Mouse (Mus musculus): Measurements from ENCODE around the gene Rap1a. TPM values are rescaled to one million over a fixed set of nuclear protein-coding genes. Genes with fewer than 3 reads are reported as not detected.

Rap1a gene
- polyA plus RNA-seq, 1 experiment from 2014 or later, result 74.1 TPM

- no peak for ATAC-seq
- WGBS, result 28% methylated on average over 1 of the region's 1 CpGs
- H3K9me3 ChIP-seq (replicated peaks; ENCODE audit: control insufficient read depth, low read length, poor library complexity, severe bottlenecking), result no peaks in the 10 kb centered on the region
Observed at GRCm38 (mm10) chr3:105783809-105784208, 17.3 kb downstream of the Rap1a start.

DNA sequence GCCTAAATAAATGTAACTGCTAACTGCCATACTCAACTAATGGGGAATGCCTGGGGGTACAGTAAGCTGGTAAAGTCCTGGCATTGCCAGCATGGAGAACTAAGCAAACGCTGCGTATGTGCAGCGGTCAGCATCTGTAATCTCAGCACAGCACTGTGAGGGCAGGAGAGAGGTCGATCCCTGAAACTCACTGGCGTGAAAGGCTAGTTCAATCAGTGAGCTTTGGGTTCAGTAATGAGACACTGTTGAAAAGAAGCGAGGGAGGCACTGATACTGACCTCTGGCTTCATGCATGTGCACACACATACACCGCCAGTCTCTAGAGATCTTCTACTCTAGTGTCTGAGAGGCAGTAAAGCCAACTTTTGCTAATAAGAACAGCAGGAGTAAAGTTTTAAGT is 18.7 kb downstream of the Rap1a start:
- no peak overlapping the region for H3K4me2 ChIP-seq (ENCODE audit: low read length)
- H3K36me3 ChIP-seq (ENCODE audit: control insufficient read depth, insufficient read depth, low read length), result no peaks in the 10 kb centered on the region
- H3K4me3 ChIP-seq (ENCODE audit: low read depth, low read length), result no peak overlapping the region
- ATAC-seq, result no peak
- WGBS, result 51% methylated on average over 7 of the region's 7 CpGs
- H3K27ac ChIP-seq (ENCODE audit: low read length), result no peak overlapping the region
- no peak overlapping the region for H3K9ac ChIP-seq (ENCODE audit: low read depth, low read length)
- no peaks in the 10 kb centered on the region for H3K27me3 ChIP-seq (ENCODE audit: control insufficient read depth, insufficient read depth, low read depth, low read length)
- H3K9me3 ChIP-seq (replicated peaks; ENCODE audit: control insufficient read depth, low read length, poor library complexity, severe bottlenecking), result no peaks in the 10 kb centered on the region
- no peaks in the 10 kb centered on the region for H3K4me1 ChIP-seq (ENCODE audit: control insufficient read depth, insufficient read depth, low read length)

More at GRCm38 (mm10) chr3:105783809-105784208, 17.3 kb downstream of the Rap1a start:
- Histone ChIP-seq H3K9ac (ENCODE audit: low read depth, low read length) (no peak overlapping the region), H3K4me2 (ENCODE audit: low read length) (no peak overlapping the region), H3K27me3 (ENCODE audit: control insufficient read depth, insufficient read depth, low read depth, low read length) (no peaks in the 10 kb centered on the region), H3K4me3 (ENCODE audit: low read depth, low read length) (no peak overlapping the region), H3K27ac (ENCODE audit: low read length) (no peak overlapping the region), H3K4me1 (ENCODE audit: control insufficient read depth, insufficient read depth, low read length) (no peaks in the 10 kb centered on the region), H3K36me3 (ENCODE audit: control insufficient read depth, insufficient read depth, low read length) (no peaks in the 10 kb centered on the region)

DNA sequence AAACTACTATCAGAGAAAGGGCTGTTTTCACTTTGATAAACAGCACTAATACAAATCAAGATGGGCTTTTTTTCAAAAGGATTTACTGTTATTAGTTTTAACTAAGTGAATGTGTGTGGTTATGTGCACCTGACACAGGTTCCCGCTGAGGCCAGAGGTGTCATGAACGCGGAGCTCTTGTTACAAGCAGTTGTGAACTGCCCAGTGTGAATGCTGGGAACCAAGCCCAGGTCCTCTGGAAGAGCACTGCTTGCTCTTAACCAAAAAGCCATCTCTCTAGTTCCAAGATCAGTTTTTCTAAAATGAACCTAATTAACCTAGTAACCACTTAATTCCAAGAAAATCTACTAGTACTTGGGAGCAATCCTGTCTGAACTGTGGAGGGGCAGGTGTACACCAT is 23.1 kb downstream of the Rap1a start:
- Histone ChIP-seq H3K9ac (ENCODE audit: low read depth, low read length) (no peak overlapping the region), H3K4me1 (ENCODE audit: control insufficient read depth, insufficient read depth, low read length) (no peaks in the 10 kb centered on the region), H3K27ac (ENCODE audit: low read length) (no peak overlapping the region), H3K4me3 (ENCODE audit: low read depth, low read length) (no peak overlapping the region), H3K27me3 (ENCODE audit: control insufficient read depth, insufficient read depth, low read depth, low read length) (no peaks in the 10 kb centered on the region), H3K36me3 (ENCODE audit: control insufficient read depth, insufficient read depth, low read length) (no peaks in the 10 kb centered on the region), H3K9me3 (replicated peaks; ENCODE audit: control insufficient read depth, low read length, poor library complexity, severe bottlenecking) (no peaks in the 10 kb centered on the region), H3K4me2 (ENCODE audit: low read length) (no peak overlapping the region)
- no peak for ATAC-seq
- 92% methylated on average over 3 of the region's 3 CpGs for WGBS

- H3K4me1 ChIP-seq (ENCODE audit: control insufficient read depth, insufficient read depth, low read length), result no peaks in the 10 kb centered on the region
- H3K4me2 ChIP-seq (ENCODE audit: low read length), result no peak overlapping the region
- no peak for ATAC-seq
- H3K27me3 ChIP-seq (ENCODE audit: control insufficient read depth, insufficient read depth, low read depth, low read length), result no peaks in the 10 kb centered on the region
- H3K9ac ChIP-seq (ENCODE audit: low read depth, low read length), result no peak overlapping the region
- no peak overlapping the region for H3K4me3 ChIP-seq (ENCODE audit: low read depth, low read length)
- no peaks in the 10 kb centered on the region for H3K9me3 ChIP-seq (replicated peaks; ENCODE audit: control insufficient read depth, low read length, poor library complexity, severe bottlenecking)
- H3K27ac ChIP-seq (ENCODE audit: low read length), result no peak overlapping the region
- no peaks in the 10 kb centered on the region for H3K36me3 ChIP-seq (ENCODE audit: control insufficient read depth, insufficient read depth, low read length)
Observed at GRCm38 (mm10) chr3:105774496-105774895, 26.6 kb downstream of the Rap1a start.

- no peak overlapping the region for H3K4me2 ChIP-seq (ENCODE audit: low read length)
- no peak overlapping the region for H3K9ac ChIP-seq (ENCODE audit: low read depth, low read length)
- no peak overlapping the region for H3K4me3 ChIP-seq (ENCODE audit: low read depth, low read length)
- H3K27ac ChIP-seq (ENCODE audit: low read length), result no peak overlapping the region
- no peaks in the 10 kb centered on the region for H3K36me3 ChIP-seq (ENCODE audit: control insufficient read depth, insufficient read depth, low read length)
- H3K9me3 ChIP-seq (replicated peaks; ENCODE audit: control insufficient read depth, low read length, poor library complexity, severe bottlenecking), result no peaks in the 10 kb centered on the region
- no peaks in the 10 kb centered on the region for H3K4me1 ChIP-seq (ENCODE audit: control insufficient read depth, insufficient read depth, low read length)
- no peaks in the 10 kb centered on the region for H3K27me3 ChIP-seq (ENCODE audit: control insufficient read depth, insufficient read depth, low read depth, low read length)
- ATAC-seq, result no peak
Observed at GRCm38 (mm10) chr3:105771534-105771933, 29.6 kb downstream of the Rap1a start.

DNA sequence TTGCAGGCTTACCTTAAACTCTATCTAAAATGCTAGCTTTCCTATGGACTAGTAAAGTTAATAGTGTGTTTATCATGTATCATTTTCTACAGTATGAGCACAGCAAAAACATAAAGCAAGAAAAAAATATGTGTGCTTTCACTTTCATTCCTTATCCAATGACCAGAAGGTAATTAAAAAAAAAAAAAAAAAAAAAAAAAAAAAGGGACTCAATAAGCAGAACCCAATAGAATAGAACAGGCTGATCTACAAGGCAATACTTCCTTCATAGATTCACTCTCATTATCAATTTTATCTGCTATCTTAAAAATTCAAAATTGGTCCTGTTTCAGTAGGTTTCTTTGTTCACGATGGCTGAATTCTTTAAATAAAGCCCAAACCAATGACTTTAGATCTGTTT is 30.3 kb downstream of the Rap1a start:
- Histone ChIP-seq H3K4me2 (ENCODE audit: low read length) (no peak overlapping the region), H3K4me1 (ENCODE audit: control insufficient read depth, insufficient read depth, low read length) (no peaks in the 10 kb centered on the region), H3K9ac (ENCODE audit: low read depth, low read length) (no peak overlapping the region), H3K9me3 (replicated peaks; ENCODE audit: control insufficient read depth, low read length, poor library complexity, severe bottlenecking) (no peaks in the 10 kb centered on the region), H3K27ac (ENCODE audit: low read length) (no peak overlapping the region), H3K27me3 (ENCODE audit: control insufficient read depth, insufficient read depth, low read depth, low read length) (no peaks in the 10 kb centered on the region), H3K36me3 (ENCODE audit: control insufficient read depth, insufficient read depth, low read length) (no peaks in the 10 kb centered on the region), H3K4me3 (ENCODE audit: low read depth, low read length) (no peak overlapping the region)
- WGBS, result 95% methylated on average over 1 of the region's 1 CpGs
- ATAC-seq, result no peak

- H3K9me3 ChIP-seq (replicated peaks; ENCODE audit: control insufficient read depth, low read length, poor library complexity, severe bottlenecking), result no peaks in the 10 kb centered on the region
- no peaks in the 10 kb centered on the region for H3K36me3 ChIP-seq (ENCODE audit: control insufficient read depth, insufficient read depth, low read length)
- no peak for ATAC-seq
- H3K27ac ChIP-seq (ENCODE audit: low read length), result no peak overlapping the region
- no peak overlapping the region for H3K4me3 ChIP-seq (ENCODE audit: low read depth, low read length)
- H3K27me3 ChIP-seq (ENCODE audit: control insufficient read depth, insufficient read depth, low read depth, low read length), result no peaks in the 10 kb centered on the region
- no peak overlapping the region for H3K4me2 ChIP-seq (ENCODE audit: low read length)
- 91% methylated on average over 2 of the region's 2 CpGs for WGBS
- H3K9ac ChIP-seq (ENCODE audit: low read depth, low read length), result no peak overlapping the region
- H3K4me1 ChIP-seq (ENCODE audit: control insufficient read depth, insufficient read depth, low read length), result no peaks in the 10 kb centered on the region
Observed at GRCm38 (mm10) chr3:105769380-105769779, 31.8 kb downstream of the Rap1a start.

DNA sequence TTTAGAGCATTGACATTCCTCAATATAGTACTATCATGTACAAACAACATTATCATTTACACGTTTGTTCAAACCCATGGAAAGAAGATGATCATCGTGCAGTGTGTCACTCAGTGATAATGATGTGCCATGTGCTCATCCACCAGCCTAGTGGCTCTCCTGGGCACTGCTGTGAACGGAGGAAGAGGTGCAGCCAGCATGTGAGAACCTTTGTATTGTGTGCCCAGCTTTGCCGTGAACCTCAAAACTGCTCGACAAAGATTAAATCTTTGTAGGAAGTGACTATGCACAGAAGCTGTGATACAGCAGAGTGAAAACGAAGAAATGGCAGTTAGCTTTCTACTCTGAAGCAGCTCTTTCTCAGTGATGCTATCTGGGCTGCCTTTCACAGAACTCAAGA is 32.6 kb downstream of the Rap1a start:
- H3K4me1 ChIP-seq (ENCODE audit: control insufficient read depth, insufficient read depth, low read length), result no peaks in the 10 kb centered on the region
- no peaks in the 10 kb centered on the region for H3K36me3 ChIP-seq (ENCODE audit: control insufficient read depth, insufficient read depth, low read length)
- no peaks in the 10 kb centered on the region for H3K27me3 ChIP-seq (ENCODE audit: control insufficient read depth, insufficient read depth, low read depth, low read length)
- no peak overlapping the region for H3K27ac ChIP-seq (ENCODE audit: low read length)
- no peaks in the 10 kb centered on the region for H3K9me3 ChIP-seq (replicated peaks; ENCODE audit: control insufficient read depth, low read length, poor library complexity, severe bottlenecking)
- H3K9ac ChIP-seq (ENCODE audit: low read depth, low read length), result no peak overlapping the region
- H3K4me2 ChIP-seq (ENCODE audit: low read length), result no peak overlapping the region
- WGBS, result 82% methylated on average over 6 of the region's 6 CpGs
- no peak overlapping the region for H3K4me3 ChIP-seq (ENCODE audit: low read depth, low read length)
- ATAC-seq, result no peak

- WGBS, result 73% methylated on average over 4 of the region's 4 CpGs
- Histone ChIP-seq H3K27ac (ENCODE audit: low read length) (no peak overlapping the region), H3K27me3 (ENCODE audit: control insufficient read depth, insufficient read depth, low read depth, low read length) (no peaks in the 10 kb centered on the region), H3K9me3 (replicated peaks; ENCODE audit: control insufficient read depth, low read length, poor library complexity, severe bottlenecking) (no peaks in the 10 kb centered on the region), H3K4me1 (ENCODE audit: control insufficient read depth, insufficient read depth, low read length) (no peaks in the 10 kb centered on the region), H3K9ac (ENCODE audit: low read depth, low read length) (no peak overlapping the region), H3K4me3 (ENCODE audit: low read depth, low read length) (no peak overlapping the region), H3K4me2 (ENCODE audit: low read length) (no peak overlapping the region), H3K36me3 (ENCODE audit: control insufficient read depth, insufficient read depth, low read length) (no peaks in the 10 kb centered on the region)
- ATAC-seq, result no peak
Observed at GRCm38 (mm10) chr3:105763132-105763851, 37.8 kb downstream of the Rap1a start.
